Mouse (Mus musculus) kidney, embryonic 15.5 days (tissue): ENCODE measurements at regions not wholly inside any gene's neighbourhood (a gene's known extent, or its start where the extent isn't known, plus 50 kb on each side); places are given as distances from the start of the nearest gene placed in this dataset.

ENCODE experiments used
- ATAC-seq: fragments of 200-750 bp; cut with Nextera tagmentation; replicated peaks from 2 replicates; pipeline ENCODE4 v1.8.0; 2017; ENCODE audit warnings: moderate TSS enrichment; ENCODE audit not compliant: low FRiP score
- H3K27ac ChIP-seq: fragments of 300-500 bp; sonication (generic); 2 replicates; pipeline ENCODE4 v1.5.1; 2015; ENCODE audit warnings: mild to moderate bottlenecking, inconsistent platforms
- H3K27me3 ChIP-seq: fragments of 300-500 bp; sonication (generic); 2 replicates; pipeline ENCODE4 v1.6.1; 2015; ENCODE audit warnings: inconsistent platforms
- H3K36me3 ChIP-seq: fragments of 300-500 bp; sonication (generic); 2 replicates; pipeline ENCODE4 v1.6.1; 2015; ENCODE audit warnings: inconsistent platforms
- H3K4me1 ChIP-seq: fragments of 300-500 bp; sonication (generic); 2 replicates; pipeline ENCODE4 v1.6.1; 2015; ENCODE audit warnings: inconsistent platforms
- H3K4me2 ChIP-seq: fragments of 300-500 bp; sonication (generic); 2 replicates; pipeline ENCODE4 v1.6.1; 2015; ENCODE audit warnings: moderate library complexity, mild to moderate bottlenecking, inconsistent platforms
- H3K4me3 ChIP-seq: fragments of 300-500 bp; sonication (generic); replicated peaks from 2 replicates; pipeline ENCODE4 v1.5.1; 2015; ENCODE audit warnings: mild to moderate bottlenecking, inconsistent platforms
- H3K9ac ChIP-seq: fragments of 300-500 bp; sonication (generic); 2 replicates; pipeline ENCODE4 v1.6.1; 2015; ENCODE audit warnings: mild to moderate bottlenecking, inconsistent platforms
- H3K9me3 ChIP-seq: fragments of 300-500 bp; sonication (generic); replicated peaks from 2 replicates; pipeline ENCODE4 v1.6.1; 2016; ENCODE audit warnings: inconsistent platforms
- WGBS: fragments of 180-500 bp; shearing (Covaris S2); methylation state at CpG from one replicate; pipeline ENCODE4 v1.1.7; 2015; ENCODE audit warnings: mixed read lengths; 5-methylcytosine and 5-hydroxymethylcytosine counted together

GRCm38 (mm10) chr8:5964299-5964698 is 859.1 kb upstream of the Slc10a2 start:
- Histone ChIP-seq H3K4me2 (no peak overlapping the region), H3K9me3 (no peaks in the 10 kb centered on the region), H3K4me3 (no peak overlapping the region), H3K27me3 (no peaks in the 10 kb centered on the region), H3K36me3 (no peaks in the 10 kb centered on the region), H3K9ac (no peak overlapping the region), H3K4me1 (no peaks in the 10 kb centered on the region), H3K27ac (no peak overlapping the region)
- ATAC-seq, result no peak
- 84% methylated on average over 1 of the region's 1 CpGs for WGBS

GRCm38 (mm10) chr8:5938057-5938456 is 832.9 kb upstream of the Slc10a2 start:
- Histone ChIP-seq H3K27me3 (no peaks in the 10 kb centered on the region), H3K4me3 (no peak overlapping the region), H3K4me2 (no peak overlapping the region), H3K9ac (no peak overlapping the region), H3K9me3 (no peaks in the 10 kb centered on the region), H3K4me1 (no peaks in the 10 kb centered on the region), H3K36me3 (no peaks in the 10 kb centered on the region), H3K27ac (no peak overlapping the region)
- no peak for ATAC-seq
- 80% methylated on average over 3 of the region's 3 CpGs for WGBS

- H3K27me3 ChIP-seq, result no peaks in the 10 kb centered on the region
- no peak overlapping the region for H3K4me3 ChIP-seq
- no peaks in the 10 kb centered on the region for H3K9me3 ChIP-seq
- no peak for ATAC-seq
- H3K9ac ChIP-seq, result no peak overlapping the region
- no peak overlapping the region for H3K27ac ChIP-seq
- no peaks in the 10 kb centered on the region for H3K4me1 ChIP-seq
- no peaks in the 10 kb centered on the region for H3K36me3 ChIP-seq
- H3K4me2 ChIP-seq, result no peak overlapping the region
- WGBS, result 92% methylated on average over 1 of the region's 1 CpGs
Measured at GRCm38 (mm10) chr8:5918136-5918535, 813.0 kb upstream of the Slc10a2 start.
